Mouse (Mus musculus) ES-E14 (cell line): ENCODE measurements around the gene Zfp704.

Experiments used
- CHD2 ChIP-seq: IDR thresholded peaks from 2 replicates; pipeline ENCODE4 v1.6.1; 2014; ENCODE audit warnings: mild to moderate bottlenecking, low read depth, low read length, inconsistent platforms
- MAFK ChIP-seq: IDR thresholded peaks from 2 replicates; pipeline ENCODE4 v1.6.1; 2014; ENCODE audit warnings: mild to moderate bottlenecking, low read depth, low read length, inconsistent platforms; ENCODE audit not compliant: insufficient read depth
- ZC3H11A ChIP-seq: IDR thresholded peaks from 2 replicates; pipeline ENCODE4 v1.6.1; 2012; ENCODE audit warnings: low read depth, mild to moderate bottlenecking, inconsistent platforms, low read length, borderline replicate concordance
- ZNF384 ChIP-seq: IDR thresholded peaks from 2 replicates; pipeline ENCODE4 v1.6.1; 2012; ENCODE audit warnings: low read depth, low read length, inconsistent platforms

DNA sequence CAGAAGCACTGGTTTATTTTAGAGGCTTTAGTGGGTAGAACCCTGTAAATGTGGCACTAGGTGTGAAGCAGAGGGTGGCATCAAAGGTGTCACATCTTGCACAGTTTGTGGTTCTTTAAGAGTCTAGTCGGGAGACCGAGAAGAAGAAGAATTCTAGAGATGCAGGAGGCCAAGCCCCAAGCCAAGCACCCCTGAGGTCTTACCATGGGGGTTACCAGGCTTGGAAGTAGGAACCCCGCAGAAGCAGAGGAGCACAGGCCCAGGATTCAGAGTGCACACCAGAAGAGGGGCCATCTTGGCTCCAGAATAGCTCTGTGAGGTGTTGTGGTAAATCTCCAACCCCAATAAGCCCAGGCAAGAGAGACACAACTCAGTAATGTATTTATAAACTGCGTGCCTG, 201.0 kb downstream of the Zfp704 start:
- TF ChIP-seq ZC3H11A (no peak), CHD2 (no peak), ZNF384 (no peak), MAFK (no peak)
